Mouse (Mus musculus): ENCODE results near the gene Ostf1.

GRCm38 (mm10) chr19:18673116-18673515 is 41.5 kb upstream of the Ostf1 start:
- TF ChIP-seq CTCF (IDR thresholded peaks at IDR 0.05; ENCODE audit: low read depth, low read length), result no peak
- TF ChIP-seq POLR2A (IDR thresholded peaks at IDR 0.05; ENCODE audit: extremely low read depth, insufficient read depth, low read length), result no peak

All from liver, adult 2 months (tissue).